Mouse (Mus musculus) c-Kit-positive CD71-negative TER-119-negative erythroid progenitor cells, embryonic 14.5 days (primary cell): ENCODE data around the gene A330070K13Rik.

Experiments
- DNase-seq: peaks from one replicate; pipeline ENCODE4 v3.0.0-alpha.2; 2013; ENCODE audit warnings: low read depth

Gene A330070K13Rik

DNA sequence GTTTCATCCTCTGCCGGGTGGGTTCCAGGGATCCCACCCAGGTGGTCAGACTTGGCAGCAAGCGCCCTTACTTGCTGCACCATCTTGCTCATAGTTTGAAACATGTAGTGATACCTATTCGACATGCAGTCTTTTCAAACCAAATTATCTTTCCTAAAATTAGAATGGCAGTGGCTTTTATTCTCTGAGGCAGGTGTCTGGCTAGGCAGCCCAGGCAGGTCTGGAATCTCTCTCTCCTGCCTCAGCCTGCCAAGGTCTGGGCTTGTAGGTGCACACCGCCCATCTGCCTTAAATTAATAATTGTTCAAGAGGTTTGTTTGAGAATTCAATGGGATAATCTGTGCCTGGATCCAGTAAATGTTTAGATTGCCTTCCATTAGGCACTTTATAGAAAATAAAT, 53.6 kb downstream of the A330070K13Rik start:
- DNase-seq = no peak

DNA sequence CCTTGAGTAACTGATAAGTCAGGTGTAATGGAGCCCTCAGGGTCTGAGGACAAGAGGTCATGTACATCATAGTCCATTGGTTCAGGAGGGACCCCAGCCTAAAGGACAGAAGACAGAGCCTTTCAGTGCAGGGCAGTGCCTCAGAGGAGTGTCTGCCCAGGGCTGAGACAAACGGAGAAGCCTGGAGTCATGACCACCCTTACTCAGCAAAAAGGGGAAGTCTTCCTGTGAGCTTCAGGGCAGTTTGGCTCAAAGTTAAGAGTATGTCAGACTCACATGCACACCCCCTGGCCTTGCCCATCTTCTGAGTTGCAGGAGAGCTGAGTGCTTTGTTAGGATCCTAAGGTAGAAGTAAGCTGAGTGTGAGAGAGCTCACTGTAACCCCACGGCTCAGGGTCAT, 54.5 kb downstream of the A330070K13Rik start:
- no peak for DNase-seq
